Mouse (Mus musculus) thymus, adult 2 months (tissue): ENCODE data around the gene Qdpr.

ENCODE experiments used
- CTCF ChIP-seq: fragments of 200-500 bp; IDR thresholded peaks from 2 replicates; pipeline ENCODE4 v1.5.1; 2012; ENCODE audit warnings: mild to moderate bottlenecking, control low read depth, low read length, moderate library complexity, borderline replicate concordance; ENCODE audit not compliant: control insufficient read depth, poor library complexity, insufficient read depth; ENCODE audit errors: extremely low read depth
- POLR2A ChIP-seq: fragments of 200-500 bp; IDR thresholded peaks from 2 replicates; pipeline ENCODE4 v1.6.1; 2012; ENCODE audit warnings: mild to moderate bottlenecking, low read length, control low read depth, moderate library complexity; ENCODE audit not compliant: control insufficient read depth, poor library complexity, insufficient read depth; ENCODE audit errors: extremely low read depth

GRCm38 (mm10) chr5:45496930-45497550 is 47.0 kb upstream of the Qdpr start:
- TF ChIP-seq CTCF (no peak), POLR2A (no peak)
